Mouse (Mus musculus) limb, embryonic 10.5 days (tissue): Measurements from ENCODE around the gene Plcb1. TPM values are rescaled to one million over a fixed set of nuclear protein-coding genes. Genes with fewer than 3 reads are reported as not detected.

ENCODE experiments used
- DNase-seq: peaks from one replicate; pipeline ENCODE4 v3.0.0-alpha.2; 2017; ENCODE audit warnings: low spot score
- H3K27ac ChIP-seq: fragments of 300-500 bp; sonication (generic); 2 replicates; pipeline ENCODE4 v1.5.1; 2016; ENCODE audit warnings: mild to moderate bottlenecking
- H3K27me3 ChIP-seq: fragments of 300-500 bp; sonication (generic); 2 replicates; pipeline ENCODE4 v1.6.1; 2016; ENCODE audit warnings: low read depth, mild to moderate bottlenecking; ENCODE audit not compliant: poor library complexity, severe bottlenecking
- H3K36me3 ChIP-seq: fragments of 300-500 bp; sonication (generic); 2 replicates; pipeline ENCODE4 v1.6.1; 2016; ENCODE audit warnings: mild to moderate bottlenecking, moderate library complexity
- H3K4me1 ChIP-seq: fragments of 300-500 bp; sonication (generic); 2 replicates; pipeline ENCODE4 v1.6.1; 2016
- H3K4me3 ChIP-seq: fragments of 300-500 bp; sonication (generic); 2 replicates; pipeline ENCODE4 v1.5.1; 2016; ENCODE audit warnings: mild to moderate bottlenecking, moderate library complexity
- H3K9me3 ChIP-seq: fragments of 300-500 bp; sonication (generic); replicated peaks from 2 replicates; pipeline ENCODE4 v1.6.1; 2016; ENCODE audit warnings: mild to moderate bottlenecking
- WGBS: fragments of 180-500 bp; shearing (Covaris S2); methylation state at CpG from one replicate; pipeline ENCODE4 v1.1.7; 2016; 5-methylcytosine and 5-hydroxymethylcytosine counted together
- polyA plus RNA-seq: library from polyadenylated mRNA; unstranded; fragments of >200 nt; fragmentation: Nextera tagmentation; extraction: Ambion mirVana; gene quantifications from 2 replicates; pipeline ENCODE4 v1.2.1, GENCODE M21; 2016

Plcb1 gene
- 9.7 and 12.2 TPM in 2 replicates for polyA plus RNA-seq

DNA sequence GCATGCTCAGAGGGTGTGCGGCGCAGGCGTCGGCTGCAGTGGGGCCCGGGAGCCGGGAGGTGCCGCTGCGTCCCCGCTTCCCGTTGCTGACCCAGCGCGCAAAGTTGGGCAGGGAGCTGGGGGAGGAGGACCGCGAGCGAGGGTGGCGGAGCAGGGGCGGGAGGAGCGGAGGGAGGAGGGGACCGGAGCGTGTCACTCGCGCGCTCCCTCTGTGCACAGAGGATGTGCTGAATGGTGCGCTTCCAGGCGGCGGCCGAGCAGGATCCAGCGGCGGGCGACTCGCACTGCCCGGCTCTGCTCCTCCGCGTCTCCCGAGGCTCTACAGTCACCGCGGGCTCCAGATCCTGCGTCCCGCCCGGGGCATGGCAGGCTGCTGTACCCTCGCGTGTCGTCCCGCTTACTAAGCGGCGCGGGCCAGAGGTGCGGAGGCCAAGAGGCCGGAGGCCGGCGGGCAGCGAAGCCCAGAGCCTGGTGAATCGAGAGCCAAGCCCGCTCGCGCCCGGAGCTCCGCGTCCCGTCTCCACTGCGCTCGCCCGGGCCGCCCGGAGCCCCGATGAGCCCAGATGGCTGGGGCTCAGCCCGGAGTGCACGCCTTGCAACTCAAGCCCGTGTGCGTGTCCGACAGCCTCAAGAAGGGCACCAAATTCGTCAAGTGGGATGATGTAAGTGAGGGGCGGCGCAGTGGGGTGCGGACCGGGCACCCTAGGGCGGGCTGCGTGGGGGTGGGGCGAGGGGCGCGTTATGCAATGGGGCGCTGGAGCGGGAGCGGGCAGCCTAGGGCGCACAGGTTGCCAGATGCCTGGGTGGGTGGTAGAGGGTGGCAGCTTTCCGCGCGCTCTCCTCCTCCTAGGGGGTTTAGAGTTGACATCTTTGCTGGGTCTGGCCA lies at the start of gene Plcb1:
Plcb1 (plus strand) TSS at position 98 of the 886 bp plus-strand sequence.
- Histone ChIP-seq H3K36me3 (no peaks in the 10 kb centered on the region), H3K4me1 (peaks cover 26% of the 10 kb centered on the region), H3K27me3 (peaks cover 35% of the 10 kb centered on the region), H3K4me3 (peak within 1 kb of the TSS; percentile 72), H3K9me3 (no peaks in the 10 kb centered on the region), H3K27ac (peak within 1 kb of the TSS; percentile 91)
- DNase-seq: peak; percentile 88
- under 1% methylated on average over 87 of the region's 88 CpGs for WGBS

GRCm38 (mm10) chr2:134755537-134755936 lies 30.3 kb upstream of the Plcb1 start:
- no peak overlapping the region for H3K27ac ChIP-seq
- H3K4me3 ChIP-seq: no peak overlapping the region
- no peak for DNase-seq
- no peaks in the 10 kb centered on the region for H3K36me3 ChIP-seq
- H3K4me1 ChIP-seq: no peaks in the 10 kb centered on the region
- no peaks in the 10 kb centered on the region for H3K27me3 ChIP-seq
- H3K9me3 ChIP-seq: no peaks in the 10 kb centered on the region

DNA sequence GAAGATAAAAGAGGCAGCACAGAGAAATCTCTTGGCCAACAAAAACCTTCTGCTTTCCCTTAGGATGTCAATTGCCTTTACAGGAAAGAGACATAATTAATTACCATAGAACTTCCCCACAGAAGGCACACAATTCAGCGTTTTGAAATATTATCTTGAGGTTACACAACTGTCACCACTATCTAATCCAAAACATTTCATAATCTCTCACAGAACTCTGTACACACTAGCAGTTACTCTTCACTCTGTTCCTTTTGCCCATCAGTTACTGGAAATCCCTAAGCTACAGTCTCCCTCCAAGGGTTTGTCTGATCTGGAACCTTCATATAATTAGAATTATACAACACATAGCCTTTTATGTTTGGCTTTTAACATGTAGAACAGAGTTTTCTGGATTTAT lies 29.8 kb upstream of the Plcb1 start:
- no peaks in the 10 kb centered on the region for H3K4me1 ChIP-seq
- no peak overlapping the region for H3K4me3 ChIP-seq
- H3K9me3 ChIP-seq: no peaks in the 10 kb centered on the region
- H3K27ac ChIP-seq: no peak overlapping the region
- 72% methylated on average over 1 of the region's 1 CpGs for WGBS
- no peaks in the 10 kb centered on the region for H3K36me3 ChIP-seq
- no peaks in the 10 kb centered on the region for H3K27me3 ChIP-seq
- DNase-seq: no peak

DNA sequence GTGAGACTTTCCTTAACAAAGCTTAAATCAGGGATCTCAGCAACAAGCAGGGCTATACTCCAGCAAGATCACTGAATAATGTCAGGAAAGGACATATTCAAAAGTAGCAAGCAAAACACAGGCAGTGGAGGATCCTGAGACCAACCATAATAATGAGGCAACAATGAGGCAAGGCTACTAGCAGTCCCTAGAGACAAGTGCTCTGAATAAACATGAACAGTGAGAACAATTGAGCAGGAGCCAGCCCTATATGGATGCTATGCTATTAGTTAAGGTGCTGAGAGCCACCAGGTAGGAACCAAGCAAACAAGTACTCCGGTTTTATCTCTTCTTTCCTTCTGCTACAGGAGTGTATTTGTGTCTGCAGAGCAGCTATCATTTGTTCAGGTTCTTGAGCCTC lies 24.8 kb upstream of the Plcb1 start:
- DNase-seq: no peak
- H3K27me3 ChIP-seq: no peaks in the 10 kb centered on the region
- no peaks in the 10 kb centered on the region for H3K9me3 ChIP-seq
- H3K4me1 ChIP-seq: no peaks in the 10 kb centered on the region
- 97% methylated on average over 1 of the region's 1 CpGs for WGBS
- no peak overlapping the region for H3K27ac ChIP-seq
- H3K36me3 ChIP-seq: no peaks in the 10 kb centered on the region
- H3K4me3 ChIP-seq: no peak overlapping the region

GRCm38 (mm10) chr2:134763406-134763990 lies 22.4 kb upstream of the Plcb1 start:
- Histone ChIP-seq H3K4me3 (no peak overlapping the region), H3K27ac (no peak overlapping the region), H3K27me3 (no peaks in the 10 kb centered on the region), H3K9me3 (no peaks in the 10 kb centered on the region), H3K4me1 (no peaks in the 10 kb centered on the region), H3K36me3 (no peaks in the 10 kb centered on the region)
- DNase-seq: no peak
- 96% methylated on average over 8 of the region's 8 CpGs for WGBS

DNA sequence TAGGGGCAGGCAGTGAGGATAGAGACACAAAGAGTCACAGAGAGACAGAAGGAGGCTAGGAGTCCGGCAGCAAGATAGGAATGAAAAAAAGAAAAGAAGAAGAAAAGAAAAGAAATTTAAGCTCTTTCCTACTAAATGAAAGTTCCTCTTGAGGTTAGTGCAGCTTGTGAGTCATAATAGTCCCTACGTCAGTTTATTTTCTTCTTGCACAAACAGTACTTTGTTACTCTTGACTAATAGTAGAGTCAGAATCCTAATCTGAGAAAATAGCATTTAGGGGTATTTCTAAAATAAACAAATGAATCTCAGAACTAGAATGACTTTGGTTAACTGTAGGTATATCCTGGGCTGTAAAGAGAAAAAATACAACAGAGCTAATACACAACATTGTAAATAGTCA lies 21.4 kb upstream of the Plcb1 start:
- DNase-seq: no peak
- Histone ChIP-seq H3K27ac (no peak overlapping the region), H3K27me3 (no peaks in the 10 kb centered on the region), H3K9me3 (no peaks in the 10 kb centered on the region), H3K4me3 (no peak overlapping the region), H3K36me3 (no peaks in the 10 kb centered on the region), H3K4me1 (no peaks in the 10 kb centered on the region)
- 88% methylated on average over 2 of the region's 2 CpGs for WGBS

DNA sequence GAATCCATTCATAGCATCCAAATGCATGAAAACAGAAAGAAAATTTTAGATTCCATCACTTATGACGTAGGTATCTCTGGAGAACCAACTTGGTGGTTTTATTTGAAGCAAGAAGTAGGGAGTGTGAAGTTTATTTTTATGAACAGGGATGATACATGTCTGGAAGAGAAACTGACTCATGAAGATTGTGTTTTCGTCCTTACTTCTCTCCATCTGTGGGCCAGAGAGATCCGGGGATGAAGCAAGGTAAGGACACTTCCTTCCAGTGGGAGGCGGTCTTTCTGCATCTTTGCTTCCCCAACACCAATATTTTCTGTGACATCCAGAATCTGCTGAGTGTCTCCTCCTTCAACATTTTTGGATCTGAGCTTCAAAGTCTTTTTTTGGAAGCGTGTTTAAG lies 6.0 kb upstream of the Plcb1 start:
- Histone ChIP-seq H3K4me3 (no peak overlapping the region), H3K27me3 (peaks cover 7% of the 10 kb centered on the region), H3K27ac (no peak overlapping the region), H3K4me1 (no peaks in the 10 kb centered on the region), H3K9me3 (no peaks in the 10 kb centered on the region), H3K36me3 (no peaks in the 10 kb centered on the region)
- no peak for DNase-seq
- whole genome bisulfite sequencing: 78% methylated on average over 5 of the region's 5 CpGs

DNA sequence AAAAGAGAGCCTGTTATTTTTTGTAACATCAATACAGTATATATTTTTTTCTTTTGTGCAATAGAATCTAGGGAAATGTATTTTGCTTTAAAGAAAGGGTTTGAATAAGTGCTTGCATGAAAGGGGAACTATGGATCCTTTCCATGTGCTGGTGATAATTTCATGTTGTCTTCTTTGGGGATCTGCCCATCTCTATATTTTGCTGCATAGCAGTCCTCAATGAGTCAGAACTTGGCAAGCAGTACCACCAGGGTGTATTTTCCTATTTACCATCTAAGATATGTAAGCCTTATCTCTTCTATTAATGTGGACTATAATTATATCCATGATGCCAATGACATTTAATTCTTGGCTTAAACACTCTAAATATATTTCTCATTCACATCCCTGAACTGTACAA lies 5.6 kb upstream of the Plcb1 start:
- no peaks in the 10 kb centered on the region for H3K4me1 ChIP-seq
- H3K36me3 ChIP-seq: no peaks in the 10 kb centered on the region
- H3K27ac ChIP-seq: no peak overlapping the region
- H3K9me3 ChIP-seq: no peaks in the 10 kb centered on the region
- H3K27me3 ChIP-seq: peaks cover 12% of the 10 kb centered on the region
- no peak for DNase-seq
- H3K4me3 ChIP-seq: no peak overlapping the region

DNA sequence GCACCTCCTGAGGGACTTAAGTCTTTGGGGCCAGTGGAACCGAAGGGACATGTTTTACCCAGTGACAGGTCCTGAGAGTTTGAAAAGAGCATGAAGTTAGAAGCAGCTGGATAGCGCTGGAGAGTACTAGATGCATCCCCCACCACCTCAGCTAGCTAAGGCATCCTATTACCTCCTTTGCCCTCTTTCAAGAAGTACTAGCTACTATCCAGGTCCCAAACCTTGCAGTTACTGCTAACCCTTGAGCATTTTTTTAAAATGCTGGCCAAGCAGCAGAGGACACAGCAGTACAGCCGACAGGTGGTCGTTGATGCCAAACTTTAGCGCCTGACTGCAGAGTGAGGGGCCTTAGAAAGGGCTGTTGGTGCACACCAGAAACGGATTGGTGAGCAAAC lies 986 bp downstream of the Plcb1 start:
- H3K36me3 ChIP-seq: no peaks in the 10 kb centered on the region
- peaks cover 26% of the 10 kb centered on the region for H3K4me1 ChIP-seq
- DNase-seq: peak; percentile 48
- no peaks in the 10 kb centered on the region for H3K9me3 ChIP-seq
- 13% methylated on average over 6 of the region's 6 CpGs for WGBS
- peak overlapping the region; percentile 72 for H3K4me3 ChIP-seq
- H3K27me3 ChIP-seq: peaks cover 35% of the 10 kb centered on the region
- H3K27ac ChIP-seq: peak overlapping the region; percentile 91

GRCm38 (mm10) chr2:134787336-134788095 lies 1.6 kb downstream of the Plcb1 start:
- Histone ChIP-seq H3K4me3 (peak overlapping the region; percentile 72), H3K27me3 (peaks cover 35% of the 10 kb centered on the region), H3K27ac (no peak overlapping the region), H3K9me3 (no peaks in the 10 kb centered on the region), H3K36me3 (no peaks in the 10 kb centered on the region), H3K4me1 (peaks cover 32% of the 10 kb centered on the region)
- no peak for DNase-seq
- WGBS: 64% methylated on average over 12 of the region's 12 CpGs

DNA sequence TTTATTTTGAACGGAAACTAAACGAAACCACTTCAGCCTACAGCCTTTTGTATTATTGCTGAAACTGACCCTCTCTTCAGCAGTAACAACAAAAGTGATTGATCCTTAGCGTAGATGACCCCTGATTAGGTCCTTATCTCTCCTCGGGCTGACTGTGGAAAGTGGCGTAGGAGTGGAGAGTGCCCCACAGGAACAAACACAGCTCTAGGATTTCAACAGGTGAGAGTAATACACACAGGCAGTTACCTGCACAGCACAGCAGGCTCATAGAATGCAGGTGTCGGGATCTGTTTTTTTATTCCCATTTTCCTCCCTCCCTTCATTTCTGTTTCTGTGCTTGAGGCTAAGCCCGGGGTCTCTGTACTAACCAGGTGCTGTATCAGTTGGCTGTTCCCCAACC lies 7.1 kb downstream of the Plcb1 start:
- Histone ChIP-seq H3K27me3 (peaks cover 8% of the 10 kb centered on the region; the same call in 1 of the 2 replicates), H3K9me3 (no peaks in the 10 kb centered on the region), H3K4me1 (peaks cover 37% of the 10 kb centered on the region), H3K36me3 (no peaks in the 10 kb centered on the region), H3K4me3 (peak overlapping the region; percentile 13; the same call in 1 of the 2 replicates), H3K27ac (no peak overlapping the region)
- DNase-seq: no peak
- 41% methylated on average over 7 of the region's 7 CpGs for WGBS

DNA sequence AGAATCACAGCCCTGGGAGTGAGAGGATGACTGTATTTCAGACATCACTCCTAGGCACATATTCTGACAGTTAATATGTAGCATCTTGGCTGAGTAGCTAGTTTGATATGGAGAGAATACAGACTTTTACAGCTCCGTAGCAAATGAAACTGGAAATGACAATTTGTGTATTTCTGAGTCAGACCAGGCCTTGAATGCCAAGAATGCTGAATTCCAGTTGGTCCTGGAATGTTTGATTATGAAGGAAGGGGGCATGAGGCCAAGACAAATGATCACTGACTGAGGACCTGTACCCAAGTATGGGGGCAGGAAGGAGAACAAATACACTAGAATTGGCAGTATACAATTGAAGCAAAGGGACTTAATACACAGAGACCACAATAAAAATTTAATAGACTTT lies 14.4 kb downstream of the Plcb1 start:
- Histone ChIP-seq H3K27me3 (no peaks in the 10 kb centered on the region), H3K27ac (no peak overlapping the region), H3K36me3 (no peaks in the 10 kb centered on the region), H3K4me1 (peaks cover 5% of the 10 kb centered on the region; the same call in 1 of the 2 replicates), H3K4me3 (no peak overlapping the region), H3K9me3 (no peaks in the 10 kb centered on the region)
- no peak for DNase-seq
- 92% methylated on average over 1 of the region's 1 CpGs for WGBS

DNA sequence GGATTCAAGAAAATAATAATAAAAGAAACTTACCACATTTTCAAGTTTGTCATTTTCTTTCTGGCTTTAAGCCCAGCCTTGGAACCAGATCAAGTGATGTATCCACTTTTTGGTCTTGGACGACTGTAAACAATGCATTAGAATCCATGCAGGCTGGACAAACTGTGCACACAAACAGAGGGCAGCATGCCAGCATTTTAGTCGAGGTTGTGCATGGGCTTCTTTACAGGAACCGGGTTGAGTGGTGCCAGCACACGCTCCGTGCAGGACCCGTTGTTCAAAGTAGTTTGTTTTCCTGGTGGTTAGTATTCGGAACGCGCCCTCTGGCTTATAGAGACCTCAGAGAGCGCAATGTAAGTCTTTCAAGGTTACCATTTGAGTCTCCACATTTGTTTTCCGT lies 30.5 kb downstream of the Plcb1 start:
- H3K4me1 ChIP-seq: no peaks in the 10 kb centered on the region
- H3K36me3 ChIP-seq: no peaks in the 10 kb centered on the region
- 91% methylated on average over 11 of the region's 11 CpGs for WGBS
- DNase-seq: no peak
- no peak overlapping the region for H3K27ac ChIP-seq
- no peak overlapping the region for H3K4me3 ChIP-seq
- H3K27me3 ChIP-seq: no peaks in the 10 kb centered on the region
- H3K9me3 ChIP-seq: no peaks in the 10 kb centered on the region
